Mouse (Mus musculus): ENCODE results near the gene Apbb2. TPM values are rescaled to one million over a fixed set of nuclear protein-coding genes. Genes with fewer than 3 reads are reported as not detected.

The Apbb2 gene
- polyA plus RNA-seq, 1 experiment from 2014 or later, result 5.6 TPM

DNA sequence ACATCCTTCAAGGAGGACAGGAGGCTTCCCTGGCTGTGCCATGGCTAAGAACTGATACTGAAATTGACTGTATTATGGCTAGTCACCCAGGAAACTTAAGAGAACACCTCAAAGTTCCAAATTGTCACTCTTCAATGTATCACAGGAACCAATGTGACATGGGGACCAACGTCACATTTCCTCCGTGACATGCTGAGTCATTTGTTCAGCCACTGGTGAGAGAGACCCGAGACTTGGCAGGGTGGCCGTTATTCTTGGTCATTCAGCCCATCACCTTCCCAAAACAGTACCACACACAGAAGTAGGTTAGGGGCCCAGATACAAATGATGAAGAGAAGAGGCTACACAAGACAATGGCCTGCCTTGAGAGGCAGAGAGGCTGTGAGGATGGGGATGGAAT, 295.5 kb downstream of the Apbb2 start:
- no peak for ATAC-seq
- Histone ChIP-seq H3K36me3 (replicated peaks; ENCODE audit: insufficient read depth, low read length) (no peaks in the 10 kb centered on the region), H3K27ac (ENCODE audit: low read depth) (no peak overlapping the region), H3K27me3 (ENCODE audit: insufficient read depth, low read length) (no peaks in the 10 kb centered on the region), H3K9me3 (ENCODE audit: low read length) (no peaks in the 10 kb centered on the region), H3K4me3 (ENCODE audit: low read depth, low read length) (no peak overlapping the region), H3K9ac (replicated peaks) (no peak overlapping the region), H3K4me1 (ENCODE audit: insufficient read depth) (no peaks in the 10 kb centered on the region; the same call in 1 of the 2 replicates), H3K4me2 (ENCODE audit: low read depth, low read length) (no peak overlapping the region)
- no peak for DNase-seq
- 36% methylated on average over 4 of the region's 4 CpGs for WGBS (ENCODE audit: insufficient replicate concordance)
- no peak for TF ChIP-seq EP300 (IDR thresholded peaks at IDR 0.05; ENCODE audit: low read depth)
- TF ChIP-seq CTCF (IDR thresholded peaks at IDR 0.05; ENCODE audit: low read depth), result no peak

DNA sequence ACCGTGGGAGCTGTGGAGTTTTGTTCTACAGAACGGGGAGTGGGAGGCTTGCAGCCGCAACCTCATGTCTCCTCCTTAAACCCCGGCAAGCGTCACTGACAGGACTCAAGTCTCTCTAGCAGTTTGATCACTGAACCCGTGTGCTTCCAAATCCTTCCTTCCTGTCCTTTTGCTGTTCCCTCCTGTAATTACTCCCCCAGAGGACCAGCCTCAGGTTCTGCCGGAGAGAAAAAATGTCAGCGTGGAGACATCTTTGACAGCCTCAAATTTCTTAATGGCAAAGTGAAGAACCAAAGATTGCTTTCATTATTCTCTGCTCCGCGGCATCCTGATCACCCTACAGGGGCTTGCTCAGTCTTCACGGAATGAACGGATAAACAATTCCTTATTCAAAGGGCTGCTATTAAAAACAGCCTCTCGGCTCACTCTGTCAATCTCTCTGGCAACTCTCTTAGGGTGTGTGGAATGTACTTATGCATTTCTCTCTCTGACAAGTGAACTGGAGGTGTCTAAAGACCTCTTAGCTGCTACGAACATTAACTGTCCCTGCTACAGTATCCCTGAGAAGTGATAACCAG, 298.7 kb downstream of the Apbb2 start:
- no peaks in the 10 kb centered on the region for H3K9me3 ChIP-seq (ENCODE audit: low read length)
- 74% methylated on average over 14 of the region's 14 CpGs for WGBS (ENCODE audit: insufficient replicate concordance)
- DNase-seq, result no peak
- no peak overlapping the region for H3K27ac ChIP-seq (ENCODE audit: low read depth)
- TF ChIP-seq EP300 (IDR thresholded peaks at IDR 0.05; ENCODE audit: low read depth) (no peak), CTCF (IDR thresholded peaks at IDR 0.05; ENCODE audit: low read depth) (no peak)
- no peak overlapping the region for H3K4me2 ChIP-seq (ENCODE audit: low read depth, low read length)
- H3K4me1 ChIP-seq (ENCODE audit: insufficient read depth), result no peaks in the 10 kb centered on the region
- H3K36me3 ChIP-seq (replicated peaks; ENCODE audit: insufficient read depth, low read length), result no peaks in the 10 kb centered on the region
- no peaks in the 10 kb centered on the region for H3K27me3 ChIP-seq (ENCODE audit: insufficient read depth, low read length)
- ATAC-seq, result no peak
- no peak overlapping the region for H3K9ac ChIP-seq (replicated peaks)
- no peak overlapping the region for H3K4me3 ChIP-seq (ENCODE audit: low read depth, low read length)

DNA sequence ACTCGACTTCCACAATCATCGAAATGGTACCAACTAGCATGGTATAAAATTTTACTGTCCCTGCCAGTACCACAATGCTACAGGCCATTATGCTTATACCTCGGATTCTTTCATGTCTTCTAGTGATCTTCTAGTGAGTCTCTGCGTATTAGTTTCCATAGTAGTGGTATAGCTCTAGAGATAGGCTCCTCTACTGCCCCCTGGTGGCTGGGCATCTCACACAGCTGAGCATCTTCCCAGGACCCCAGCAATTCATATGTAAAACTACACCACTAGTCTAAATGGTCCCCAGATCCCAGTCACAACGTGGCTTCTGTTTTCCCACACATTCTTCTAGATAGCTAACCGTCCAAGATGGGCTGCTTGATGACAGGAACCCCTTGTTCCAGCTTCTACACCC, 299.2 kb downstream of the Apbb2 start:
- Histone ChIP-seq H3K4me2 (ENCODE audit: low read depth, low read length) (no peak overlapping the region), H3K9ac (replicated peaks) (no peak overlapping the region), H3K4me3 (ENCODE audit: low read depth, low read length) (no peak overlapping the region), H3K36me3 (replicated peaks; ENCODE audit: insufficient read depth, low read length) (no peaks in the 10 kb centered on the region), H3K27me3 (ENCODE audit: insufficient read depth, low read length) (no peaks in the 10 kb centered on the region), H3K27ac (ENCODE audit: low read depth) (no peak overlapping the region), H3K4me1 (ENCODE audit: insufficient read depth) (no peaks in the 10 kb centered on the region), H3K9me3 (ENCODE audit: low read length) (no peaks in the 10 kb centered on the region)
- DNase-seq, result peak; percentile 76
- TF ChIP-seq EP300 (IDR thresholded peaks at IDR 0.05; ENCODE audit: low read depth), result no peak
- peak; percentile 77 for TF ChIP-seq CTCF (IDR thresholded peaks at IDR 0.05; ENCODE audit: low read depth)
- 59% methylated on average over 6 of the region's 6 CpGs for WGBS (ENCODE audit: insufficient replicate concordance)
- ATAC-seq, result no peak

DNA sequence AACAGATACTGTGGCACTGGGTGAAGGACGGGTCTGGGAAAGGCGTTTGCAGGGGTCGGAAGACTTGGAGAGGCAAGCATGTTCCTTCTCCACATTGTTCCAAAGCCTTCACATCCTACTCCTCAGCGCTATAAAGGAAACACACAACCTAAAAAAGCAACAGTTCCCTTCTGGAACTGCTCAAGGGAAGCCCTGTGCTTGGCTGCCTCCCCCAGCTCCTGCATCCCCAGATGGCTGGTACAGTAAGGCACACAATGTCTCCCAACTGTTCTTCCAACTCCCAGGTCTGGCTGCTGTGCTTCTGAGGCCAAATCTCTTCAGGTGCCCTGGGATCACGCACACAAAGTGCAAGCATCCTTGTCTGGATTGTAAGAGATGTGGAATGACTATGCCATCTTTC, 302.8 kb downstream of the Apbb2 start:
- Histone ChIP-seq H3K4me1 (ENCODE audit: insufficient read depth) (no peaks in the 10 kb centered on the region), H3K27ac (ENCODE audit: low read depth) (no peak overlapping the region), H3K9ac (replicated peaks) (no peak overlapping the region), H3K36me3 (replicated peaks; ENCODE audit: insufficient read depth, low read length) (no peaks in the 10 kb centered on the region; the same call in 1 of the 2 replicates), H3K4me2 (ENCODE audit: low read depth, low read length) (no peak overlapping the region), H3K9me3 (ENCODE audit: low read length) (no peaks in the 10 kb centered on the region), H3K4me3 (ENCODE audit: low read depth, low read length) (no peak overlapping the region), H3K27me3 (ENCODE audit: insufficient read depth, low read length) (no peaks in the 10 kb centered on the region)
- ATAC-seq (no peak), DNase-seq (no peak)
- no peak for TF ChIP-seq CTCF (IDR thresholded peaks at IDR 0.05; ENCODE audit: low read depth)
- no peak for TF ChIP-seq EP300 (IDR thresholded peaks at IDR 0.05; ENCODE audit: low read depth)
- WGBS (ENCODE audit: insufficient replicate concordance), result 79% methylated on average over 5 of the region's 5 CpGs

DNA sequence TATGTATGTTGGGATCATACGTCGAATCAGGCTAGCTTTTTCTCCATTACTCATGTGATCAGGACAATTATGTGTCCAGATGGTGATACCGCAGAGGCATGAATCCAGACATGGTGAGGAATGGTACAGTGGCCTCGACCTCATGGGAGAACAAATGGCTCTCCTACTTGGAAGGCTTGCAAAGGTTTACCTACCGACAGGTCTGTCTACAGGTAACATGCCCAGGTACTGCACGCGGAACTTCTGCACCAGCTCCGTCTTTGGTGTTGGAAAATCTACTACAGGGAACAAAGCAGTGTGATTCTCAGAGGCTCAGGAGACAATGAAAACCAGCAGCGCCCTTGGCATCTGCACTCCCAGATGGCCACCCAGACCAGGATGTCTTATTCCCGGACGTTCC, 307.8 kb downstream of the Apbb2 start:
- TF ChIP-seq EP300 (IDR thresholded peaks at IDR 0.05; ENCODE audit: low read depth) (no peak), CTCF (IDR thresholded peaks at IDR 0.05; ENCODE audit: low read depth) (no peak)
- DNase-seq (no peak), ATAC-seq (no peak)
- H3K27ac ChIP-seq (ENCODE audit: low read depth), result no peak overlapping the region
- no peak overlapping the region for H3K4me3 ChIP-seq (ENCODE audit: low read depth, low read length)
- no peak overlapping the region for H3K4me2 ChIP-seq (ENCODE audit: low read depth, low read length)
- no peak overlapping the region for H3K9ac ChIP-seq (replicated peaks)
- H3K4me1 ChIP-seq (ENCODE audit: insufficient read depth), result no peaks in the 10 kb centered on the region
- H3K36me3 ChIP-seq (replicated peaks; ENCODE audit: insufficient read depth, low read length), result no peaks in the 10 kb centered on the region; the same call in 1 of the 2 replicates
- H3K27me3 ChIP-seq (ENCODE audit: insufficient read depth, low read length), result no peaks in the 10 kb centered on the region
- WGBS (ENCODE audit: insufficient replicate concordance), result 87% methylated on average over 11 of the region's 11 CpGs
- H3K9me3 ChIP-seq (ENCODE audit: low read length), result no peaks in the 10 kb centered on the region

DNA sequence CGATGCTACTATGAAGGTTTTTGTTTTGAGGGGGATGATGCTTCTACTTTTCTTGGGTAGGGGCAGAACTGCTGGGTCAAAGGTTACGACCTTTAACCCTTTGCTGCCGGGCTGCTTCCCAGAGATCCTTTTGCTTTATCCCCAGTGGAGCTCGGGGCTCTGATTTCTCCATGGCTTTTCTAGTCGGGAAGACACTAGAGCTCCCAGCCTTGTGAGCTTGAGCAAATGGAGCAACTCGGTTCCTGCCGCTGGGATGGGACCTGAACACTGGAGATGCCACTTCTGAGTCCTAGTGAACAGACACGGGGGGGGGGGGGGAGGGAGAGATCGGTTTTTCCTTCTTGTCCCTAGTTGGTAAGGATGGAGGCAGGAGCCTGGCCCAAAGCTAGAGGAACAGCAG, 308.3 kb downstream of the Apbb2 start:
- H3K9ac ChIP-seq (replicated peaks), result no peak overlapping the region
- TF ChIP-seq EP300 (IDR thresholded peaks at IDR 0.05; ENCODE audit: low read depth) (no peak), CTCF (IDR thresholded peaks at IDR 0.05; ENCODE audit: low read depth) (no peak)
- H3K27ac ChIP-seq (ENCODE audit: low read depth), result no peak overlapping the region
- H3K4me1 ChIP-seq (ENCODE audit: insufficient read depth), result no peaks in the 10 kb centered on the region
- no peaks in the 10 kb centered on the region for H3K27me3 ChIP-seq (ENCODE audit: insufficient read depth, low read length)
- ATAC-seq, result no peak
- no peak overlapping the region for H3K4me2 ChIP-seq (ENCODE audit: low read depth, low read length)
- no peaks in the 10 kb centered on the region; the same call in 1 of the 2 replicates for H3K36me3 ChIP-seq (replicated peaks; ENCODE audit: insufficient read depth, low read length)
- 65% methylated on average over 7 of the region's 9 CpGs for WGBS (ENCODE audit: insufficient replicate concordance)
- H3K4me3 ChIP-seq (ENCODE audit: low read depth, low read length), result no peak overlapping the region
- H3K9me3 ChIP-seq (ENCODE audit: low read length), result no peaks in the 10 kb centered on the region
- DNase-seq, result no peak

All from liver, postnatal 0 days (tissue).